Mouse (Mus musculus) spleen, postnatal 36 days (tissue): ENCODE measurements around the gene Ptpn13.

ENCODE experiments used
- DNase-seq, 2 experiments: peaks; one replicate each; pipeline ENCODE4 v3.0.0; 2022; ENCODE audit warnings: low spot score in 2 of 2, mixed read lengths in 1 of 2

Gene Ptpn13

GRCm38 (mm10) chr5:103518797-103519468, 93.9 kb downstream of the Ptpn13 start:
- no peak for DNase-seq

GRCm38 (mm10) chr5:103522371-103522770, 97.4 kb downstream of the Ptpn13 start:
- no peak for DNase-seq

GRCm38 (mm10) chr5:103526668-103527436, 101.9 kb downstream of the Ptpn13 start:
- DNase-seq: no peak

GRCm38 (mm10) chr5:103527437-103527718, 102.4 kb downstream of the Ptpn13 start:
- no peak for DNase-seq

- DNase-seq: no peak
Observed at GRCm38 (mm10) chr5:103530214-103530613, 105.2 kb downstream of the Ptpn13 start.

GRCm38 (mm10) chr5:103532841-103533390, 107.9 kb downstream of the Ptpn13 start:
- DNase-seq: no peak

GRCm38 (mm10) chr5:103534454-103534853, 109.5 kb downstream of the Ptpn13 start:
- no peak for DNase-seq

- no peak for DNase-seq
Observed at GRCm38 (mm10) chr5:103537429-103537828, 112.4 kb downstream of the Ptpn13 start.

GRCm38 (mm10) chr5:103540612-103541011, 115.6 kb downstream of the Ptpn13 start:
- no peak for DNase-seq

- DNase-seq: no peak
Observed at GRCm38 (mm10) chr5:103541136-103541535, 116.1 kb downstream of the Ptpn13 start.

- DNase-seq: no peak
Observed at GRCm38 (mm10) chr5:103541542-103541941, 116.5 kb downstream of the Ptpn13 start.

GRCm38 (mm10) chr5:103545381-103546000, 120.5 kb downstream of the Ptpn13 start:
- no peak for DNase-seq

GRCm38 (mm10) chr5:103554769-103555168, 129.8 kb downstream of the Ptpn13 start:
- no peak for DNase-seq

GRCm38 (mm10) chr5:103560546-103560945, 135.6 kb downstream of the Ptpn13 start:
- DNase-seq: no peak

GRCm38 (mm10) chr5:103568034-103568433, 143.0 kb downstream of the Ptpn13 start:
- no peak for DNase-seq

- DNase-seq: no peak
Observed at GRCm38 (mm10) chr5:103569446-103569845, 144.5 kb downstream of the Ptpn13 start.

GRCm38 (mm10) chr5:103579680-103580420, 154.9 kb downstream of the Ptpn13 start:
- no peak for DNase-seq

- no peak for DNase-seq
Observed at GRCm38 (mm10) chr5:103587219-103587618, 162.2 kb downstream of the Ptpn13 start.

- no peak for DNase-seq
Observed at GRCm38 (mm10) chr5:103591846-103592245, 166.9 kb downstream of the Ptpn13 start.

GRCm38 (mm10) chr5:103592706-103593105, 167.7 kb downstream of the Ptpn13 start:
- DNase-seq: no peak

GRCm38 (mm10) chr5:103593575-103593974, 168.6 kb downstream of the Ptpn13 start:
- DNase-seq: no peak
